Mouse (Mus musculus): ENCODE measurements around the gene Tanc1. TPM values are rescaled to one million over a fixed set of nuclear protein-coding genes. Genes with fewer than 3 reads are reported as not detected.

Tanc1 gene
- polyA plus RNA-seq, 1 experiment from 2014 or later, result 8.5 TPM

- no peaks in the 10 kb centered on the region for H3K36me3 ChIP-seq
- 0 out of 2 replicates have a peak, but pooled peaks cover 6% of the 10 kb centered on the region for H3K27me3 ChIP-seq
- ATAC-seq (ENCODE audit: low FRiP score, low read depth), result no peak
- H3K27ac ChIP-seq (replicated peaks), result no peak overlapping the region
- WGBS, result 70% methylated on average over 2 of the region's 2 CpGs
- H3K4me3 ChIP-seq, result no peak overlapping the region
- no peak overlapping the region for H3K9ac ChIP-seq
- H3K4me1 ChIP-seq (replicated peaks), result peaks cover 18% of the 10 kb centered on the region
- H3K4me2 ChIP-seq, result no peak overlapping the region
- H3K9me3 ChIP-seq, result no peaks in the 10 kb centered on the region
Measured at GRCm38 (mm10) chr2:59616890-59617289, 5.0 kb downstream of the Tanc1 start.

GRCm38 (mm10) chr2:59618996-59619395, 7.2 kb downstream of the Tanc1 start:
- no peaks in the 10 kb centered on the region for H3K9me3 ChIP-seq
- H3K27ac ChIP-seq (replicated peaks), result no peak overlapping the region
- no peak overlapping the region for H3K4me3 ChIP-seq
- 0 out of 2 replicates have a peak, but pooled peaks cover under 1% of the 10 kb centered on the region for H3K27me3 ChIP-seq
- H3K9ac ChIP-seq, result no peak overlapping the region
- 86% methylated on average over 7 of the region's 7 CpGs for WGBS
- no peak for ATAC-seq (ENCODE audit: low FRiP score, low read depth)
- H3K4me1 ChIP-seq (replicated peaks), result peaks cover 3% of the 10 kb centered on the region
- no peaks in the 10 kb centered on the region for H3K36me3 ChIP-seq
- H3K4me2 ChIP-seq, result no peak overlapping the region

DNA sequence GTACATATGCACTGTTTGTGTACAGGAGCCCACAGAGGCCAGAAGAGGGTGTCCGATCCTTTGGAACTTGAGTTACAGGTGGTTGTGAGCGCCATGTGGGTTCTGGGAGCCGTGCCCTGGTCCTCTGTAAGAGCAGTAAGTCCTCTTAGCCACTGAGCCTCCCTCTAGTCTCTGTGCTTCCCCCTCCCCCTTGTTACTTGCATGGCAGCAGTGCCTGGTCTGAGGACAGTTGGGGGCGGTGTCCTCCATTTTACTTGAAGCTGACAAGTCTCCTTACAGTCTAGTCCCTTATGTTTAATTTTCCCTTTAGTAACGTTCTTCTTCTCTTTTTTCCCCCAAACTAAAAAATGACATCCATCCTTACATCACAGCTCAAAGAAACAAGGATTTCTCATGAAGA, 8.8 kb downstream of the Tanc1 start:
- no peak for ATAC-seq (ENCODE audit: low FRiP score, low read depth)
- 88% methylated on average over 5 of the region's 5 CpGs for WGBS

GRCm38 (mm10) chr2:59622514-59623139, 10.8 kb downstream of the Tanc1 start:
- H3K9ac ChIP-seq, result no peak overlapping the region
- H3K4me3 ChIP-seq, result no peak overlapping the region
- no peaks in the 10 kb centered on the region for H3K27me3 ChIP-seq
- no peak overlapping the region for H3K4me2 ChIP-seq
- no peak for ATAC-seq (ENCODE audit: low FRiP score, low read depth)
- no peaks in the 10 kb centered on the region for H3K4me1 ChIP-seq (replicated peaks)
- H3K9me3 ChIP-seq, result no peaks in the 10 kb centered on the region
- WGBS, result 59% methylated on average over 6 of the region's 6 CpGs
- no peak overlapping the region for H3K27ac ChIP-seq (replicated peaks)
- no peaks in the 10 kb centered on the region for H3K36me3 ChIP-seq

More for the DNA sequence above, 8.8 kb downstream of the Tanc1 start:
- Histone ChIP-seq H3K9ac (no peak overlapping the region), H3K4me3 (no peak overlapping the region), H3K4me2 (no peak overlapping the region), H3K9me3 (no peaks in the 10 kb centered on the region), H3K36me3 (no peaks in the 10 kb centered on the region), H3K4me1 (replicated peaks) (no peaks in the 10 kb centered on the region), H3K27ac (replicated peaks) (no peak overlapping the region), H3K27me3 (no peaks in the 10 kb centered on the region)

GRCm38 (mm10) chr2:59623858-59624257, 12.0 kb downstream of the Tanc1 start:
- Histone ChIP-seq H3K27ac (replicated peaks) (no peak overlapping the region), H3K27me3 (no peaks in the 10 kb centered on the region), H3K9ac (no peak overlapping the region), H3K4me2 (no peak overlapping the region), H3K9me3 (no peaks in the 10 kb centered on the region), H3K4me1 (replicated peaks) (no peaks in the 10 kb centered on the region), H3K4me3 (no peak overlapping the region), H3K36me3 (no peaks in the 10 kb centered on the region)
- no peak for ATAC-seq (ENCODE audit: low FRiP score, low read depth)
- WGBS, result 81% methylated on average over 5 of the region's 5 CpGs

GRCm38 (mm10) chr2:59625416-59625815, 13.6 kb downstream of the Tanc1 start:
- no peaks in the 10 kb centered on the region for H3K9me3 ChIP-seq
- no peak overlapping the region for H3K27ac ChIP-seq (replicated peaks)
- H3K4me2 ChIP-seq, result no peak overlapping the region
- no peaks in the 10 kb centered on the region for H3K27me3 ChIP-seq
- no peaks in the 10 kb centered on the region for H3K36me3 ChIP-seq
- no peak overlapping the region for H3K4me3 ChIP-seq
- H3K4me1 ChIP-seq (replicated peaks), result 0 out of 2 replicates have a peak, but pooled peaks cover 4% of the 10 kb centered on the region
- no peak overlapping the region for H3K9ac ChIP-seq
- ATAC-seq (ENCODE audit: low FRiP score, low read depth), result no peak
- 87% methylated on average over 2 of the region's 2 CpGs for WGBS

DNA sequence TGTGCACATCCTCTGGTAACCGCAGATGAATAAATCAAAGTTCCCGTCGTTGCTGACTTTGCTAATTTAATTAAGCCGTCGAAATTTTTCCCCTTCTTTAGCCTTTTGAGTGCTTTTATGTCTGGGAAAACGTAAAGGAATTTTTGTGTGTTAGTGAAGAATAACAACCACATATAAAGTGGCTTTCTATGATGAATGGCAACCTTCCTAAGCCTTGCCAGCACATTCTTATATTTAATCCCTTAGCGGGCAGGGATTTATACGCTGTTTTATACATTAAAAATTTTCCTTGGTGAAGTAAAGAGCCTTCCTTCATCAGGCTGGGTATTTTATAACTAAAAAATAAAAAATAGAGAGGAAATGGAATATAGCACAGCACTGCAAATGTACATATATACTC, 14.1 kb downstream of the Tanc1 start:
- Histone ChIP-seq H3K9ac (no peak overlapping the region), H3K4me1 (replicated peaks) (0 out of 2 replicates have a peak, but pooled peaks cover 4% of the 10 kb centered on the region), H3K27me3 (no peaks in the 10 kb centered on the region), H3K27ac (replicated peaks) (no peak overlapping the region), H3K9me3 (no peaks in the 10 kb centered on the region), H3K36me3 (no peaks in the 10 kb centered on the region), H3K4me3 (no peak overlapping the region), H3K4me2 (no peak overlapping the region)
- 80% methylated on average over 8 of the region's 8 CpGs for WGBS
- no peak for ATAC-seq (ENCODE audit: low FRiP score, low read depth)

DNA sequence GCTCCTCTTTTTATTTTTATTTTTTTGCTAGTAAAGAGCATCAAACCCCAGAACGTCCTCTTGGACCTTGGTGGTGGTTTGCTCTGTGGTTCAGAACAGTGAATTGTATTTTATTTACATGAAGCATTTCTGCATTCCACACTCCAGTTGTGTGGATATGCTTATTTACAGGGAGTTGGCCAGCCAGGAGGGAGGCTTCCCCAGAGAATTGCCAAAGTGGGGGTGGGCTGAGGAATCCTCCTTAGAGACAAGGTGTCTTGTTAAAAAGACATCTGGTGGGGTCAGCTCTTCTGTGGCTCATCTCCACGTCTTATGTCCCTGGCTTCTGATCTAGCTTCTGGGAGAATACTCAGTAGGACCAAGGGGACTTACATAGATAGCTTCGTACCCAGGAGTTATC, 14.6 kb downstream of the Tanc1 start:
- no peak for ATAC-seq (ENCODE audit: low FRiP score, low read depth)
- H3K9ac ChIP-seq, result no peak overlapping the region
- no peaks in the 10 kb centered on the region for H3K36me3 ChIP-seq
- 0 out of 2 replicates have a peak, but pooled peaks cover 4% of the 10 kb centered on the region for H3K4me1 ChIP-seq (replicated peaks)
- H3K27me3 ChIP-seq, result no peaks in the 10 kb centered on the region
- H3K27ac ChIP-seq (replicated peaks), result no peak overlapping the region
- H3K9me3 ChIP-seq, result no peaks in the 10 kb centered on the region
- WGBS, result 75% methylated on average over 3 of the region's 3 CpGs
- H3K4me2 ChIP-seq, result no peak overlapping the region
- no peak overlapping the region for H3K4me3 ChIP-seq

DNA sequence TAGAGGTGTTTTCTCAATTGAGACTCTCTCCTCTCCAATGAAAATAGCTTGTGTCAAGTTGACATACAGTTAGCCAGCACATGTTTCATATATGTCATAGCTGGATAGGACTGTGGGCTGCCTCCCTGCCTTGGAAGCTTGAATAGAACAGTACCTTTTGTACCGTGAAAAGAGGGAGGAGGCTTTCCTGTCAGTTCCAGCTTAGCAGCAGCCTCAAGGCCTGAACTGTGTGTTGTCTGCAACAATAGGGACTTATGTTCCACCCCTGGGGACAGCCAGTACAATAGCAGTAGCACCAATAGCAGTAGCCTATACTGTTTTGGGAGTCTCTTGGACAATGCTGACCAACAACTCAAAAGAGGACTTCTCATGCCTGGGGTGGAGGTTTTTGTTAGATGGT, 15.7 kb downstream of the Tanc1 start:
- no peak overlapping the region for H3K27ac ChIP-seq (replicated peaks)
- ATAC-seq (ENCODE audit: low FRiP score, low read depth), result no peak
- H3K9ac ChIP-seq, result no peak overlapping the region
- H3K36me3 ChIP-seq, result no peaks in the 10 kb centered on the region
- no peak overlapping the region for H3K4me2 ChIP-seq
- WGBS, result 24% methylated on average over 1 of the region's 1 CpGs
- H3K9me3 ChIP-seq, result no peaks in the 10 kb centered on the region
- 0 out of 2 replicates have a peak, but pooled peaks cover 4% of the 10 kb centered on the region for H3K4me1 ChIP-seq (replicated peaks)
- H3K4me3 ChIP-seq, result no peak overlapping the region
- no peaks in the 10 kb centered on the region for H3K27me3 ChIP-seq

- no peaks in the 10 kb centered on the region for H3K36me3 ChIP-seq
- H3K4me2 ChIP-seq, result no peak overlapping the region
- ATAC-seq (ENCODE audit: low FRiP score, low read depth), result peak; percentile 51; the same call in 1 of the 2 replicates
- H3K4me3 ChIP-seq, result no peak overlapping the region
- H3K9me3 ChIP-seq, result no peaks in the 10 kb centered on the region
- no peak overlapping the region for H3K9ac ChIP-seq
- 79% methylated on average over 17 of the region's 17 CpGs for WGBS
- H3K27me3 ChIP-seq, result no peaks in the 10 kb centered on the region
- 0 out of 2 replicates have a peak, but pooled peaks cover 4% of the 10 kb centered on the region for H3K4me1 ChIP-seq (replicated peaks)
- no peak overlapping the region for H3K27ac ChIP-seq (replicated peaks)
Measured at GRCm38 (mm10) chr2:59628057-59628901, 16.4 kb downstream of the Tanc1 start.

DNA sequence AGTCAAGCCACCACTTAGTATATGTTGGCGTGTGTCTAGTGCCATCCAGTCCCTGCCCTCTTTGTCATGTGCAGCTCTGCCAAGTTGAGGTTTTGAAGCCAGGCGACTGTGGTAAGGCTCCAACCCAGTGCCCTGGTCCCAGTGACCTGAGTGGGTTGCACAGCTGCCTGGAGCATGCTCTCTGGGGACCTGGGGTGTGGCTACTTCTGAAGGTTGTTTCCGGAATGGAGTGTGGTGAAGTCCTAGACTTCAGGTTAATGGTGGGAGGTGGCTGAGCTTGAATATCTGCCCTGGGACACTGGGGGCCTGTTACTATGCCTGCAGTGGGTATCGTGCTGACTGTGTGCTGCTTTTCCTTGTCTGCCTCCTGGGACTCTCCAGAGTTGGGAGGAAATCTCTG, 18.0 kb downstream of the Tanc1 start:
- Histone ChIP-seq H3K9me3 (no peaks in the 10 kb centered on the region), H3K27me3 (no peaks in the 10 kb centered on the region), H3K36me3 (no peaks in the 10 kb centered on the region), H3K4me3 (no peak overlapping the region), H3K27ac (replicated peaks) (no peak overlapping the region), H3K4me2 (no peak overlapping the region), H3K4me1 (replicated peaks) (0 out of 2 replicates have a peak, but pooled peaks cover 4% of the 10 kb centered on the region), H3K9ac (no peak overlapping the region)
- 87% methylated on average over 4 of the region's 4 CpGs for WGBS
- no peak for ATAC-seq (ENCODE audit: low FRiP score, low read depth)

DNA sequence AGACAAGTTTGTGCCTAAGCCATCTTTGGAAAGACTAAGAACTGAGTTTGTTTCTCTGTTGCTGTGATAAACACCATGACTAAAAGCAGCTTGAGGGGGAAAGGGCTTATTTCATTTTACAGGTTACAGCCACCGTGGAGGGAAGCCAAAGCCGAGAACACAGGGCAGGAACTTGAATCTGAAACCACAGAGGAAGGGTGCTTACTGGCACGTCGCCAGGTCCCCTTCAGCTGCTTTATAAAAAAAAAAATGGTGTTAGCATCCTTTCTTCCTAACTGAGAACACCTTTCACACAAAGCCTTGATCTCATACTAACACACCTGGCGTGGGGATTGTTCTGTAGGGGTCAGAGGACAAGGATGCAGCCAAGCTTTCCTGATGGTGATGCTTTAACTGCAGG, 19.6 kb downstream of the Tanc1 start:
- 0 out of 2 replicates have a peak, but pooled peaks cover 4% of the 10 kb centered on the region for H3K4me1 ChIP-seq (replicated peaks)
- no peak overlapping the region for H3K4me3 ChIP-seq
- no peak overlapping the region for H3K4me2 ChIP-seq
- no peak overlapping the region for H3K9ac ChIP-seq
- no peak overlapping the region for H3K27ac ChIP-seq (replicated peaks)
- WGBS, result 87% methylated on average over 5 of the region's 5 CpGs
- H3K9me3 ChIP-seq, result no peaks in the 10 kb centered on the region
- no peak for ATAC-seq (ENCODE audit: low FRiP score, low read depth)
- no peaks in the 10 kb centered on the region for H3K27me3 ChIP-seq
- H3K36me3 ChIP-seq, result no peaks in the 10 kb centered on the region
